Comparison of ENCODE assay signal across 7 mouse cellular contexts in genomic region chr2:28468486-28469225, GRCm38 (mm10). TPM values are rescaled to one million over a fixed set of nuclear protein-coding genes. Genes with fewer than 3 reads are reported as not detected.
DNase-seq lines count a peak whose midpoint lies in the region; ATAC-seq and TF ChIP-seq lines count a peak whose summit lies in the region.

No protein-coding gene starts in this region.

- DNase-seq in lung, postnatal 0 days (ENCODE audit: low spot score): no peak
- DNase-seq in lung, postnatal 36 days: no peak
- no peak for DNase-seq in hindbrain, postnatal 0 days (ENCODE audit: low spot score)
- no peak for DNase-seq in right cerebral cortex, postnatal 4 days
- DNase-seq in urinary bladder, postnatal 14 days (ENCODE audit: low spot score): no peak

- TF ChIP-seq EP300 in lung, postnatal 0 days (IDR thresholded peaks at IDR 0.05): no peak

- 0 out of 2 replicates have a peak, but pooled peaks cover 3% of the 10 kb centered on the region for H3K9me3 ChIP-seq in lung, postnatal 0 days (ENCODE audit: low read length)
- H3K9me3 ChIP-seq in embryonic facial prominence, embryonic 13.5 days: 0 out of 2 replicates have a peak, but pooled peaks cover 3% of the 10 kb centered on the region
- H3K9me3 ChIP-seq in hindbrain, postnatal 0 days (ENCODE audit: low read length): no peaks in the 10 kb centered on the region; the same call in 1 of the 2 replicates
- H3K9me3 ChIP-seq in neural tube, embryonic 13.5 days: peaks cover 10% of the 10 kb centered on the region

- peaks cover 12% of the 10 kb centered on the region; the same call in 1 of the 2 replicates for H3K36me3 ChIP-seq in lung, postnatal 0 days (ENCODE audit: insufficient read depth, low read length)
- H3K36me3 ChIP-seq in embryonic facial prominence, embryonic 13.5 days: peaks cover 43% of the 10 kb centered on the region
- H3K36me3 ChIP-seq in hindbrain, postnatal 0 days (ENCODE audit: insufficient read depth, low read length): peaks cover 20% of the 10 kb centered on the region; the same call in 1 of the 2 replicates
- peaks cover 45% of the 10 kb centered on the region for H3K36me3 ChIP-seq in neural tube, embryonic 13.5 days

- peak overlapping the region; percentile 94 for H3K9ac ChIP-seq in lung, postnatal 0 days (replicated peaks; ENCODE audit: low read depth)
- H3K9ac ChIP-seq in embryonic facial prominence, embryonic 13.5 days: peak overlapping the region; percentile 97
- H3K9ac ChIP-seq in hindbrain, postnatal 0 days (replicated peaks; ENCODE audit: low read length): peak overlapping the region; percentile 83
- H3K9ac ChIP-seq in neural tube, embryonic 13.5 days: peak overlapping the region; percentile 96

- no peak overlapping the region for H3K27ac ChIP-seq in lung, postnatal 0 days (ENCODE audit: low read length)
- H3K27ac ChIP-seq in embryonic facial prominence, embryonic 13.5 days: no peak overlapping the region
- H3K27ac ChIP-seq in hindbrain, postnatal 0 days: peak overlapping the region; percentile 41; the same call in 1 of the 2 replicates
- no peak overlapping the region for H3K27ac ChIP-seq in neural tube, embryonic 13.5 days (replicated peaks)

- H3K4me2 ChIP-seq in lung, postnatal 0 days (replicated peaks; ENCODE audit: low read depth, low read length): peak overlapping the region; percentile 78
- peak overlapping the region; percentile 80 for H3K4me2 ChIP-seq in embryonic facial prominence, embryonic 13.5 days
- peak overlapping the region; percentile 80 for H3K4me2 ChIP-seq in hindbrain, postnatal 0 days (ENCODE audit: low read depth, low read length)
- H3K4me2 ChIP-seq in neural tube, embryonic 13.5 days: peak overlapping the region; percentile 81

- no peak for TF ChIP-seq CTCF in lung, postnatal 0 days (IDR thresholded peaks at IDR 0.05)
- TF ChIP-seq CTCF in hindbrain, postnatal 0 days (IDR thresholded peaks at IDR 0.05; ENCODE audit: low read depth): no peak

- no peaks in the 10 kb centered on the region for H3K27me3 ChIP-seq in lung, postnatal 0 days (replicated peaks; ENCODE audit: insufficient read depth, low read length)
- peaks cover 15% of the 10 kb centered on the region for H3K27me3 ChIP-seq in embryonic facial prominence, embryonic 13.5 days
- no peaks in the 10 kb centered on the region for H3K27me3 ChIP-seq in hindbrain, postnatal 0 days (ENCODE audit: insufficient read depth, low read length)
- peaks cover 10% of the 10 kb centered on the region for H3K27me3 ChIP-seq in neural tube, embryonic 13.5 days

- 53% methylated on average over 18 of the region's 18 CpGs for WGBS in lung, postnatal 0 days
- WGBS in embryonic facial prominence, embryonic 13.5 days: 54% methylated on average over 18 of the region's 18 CpGs
- WGBS in hindbrain, postnatal 0 days: 59% methylated on average over 18 of the region's 18 CpGs
- WGBS in neural tube, embryonic 13.5 days: 58% methylated on average over 18 of the region's 18 CpGs

- peak overlapping the region; percentile 83 for H3K4me3 ChIP-seq in lung, postnatal 0 days (ENCODE audit: low read depth, low read length)
- peak overlapping the region; percentile 95 for H3K4me3 ChIP-seq in embryonic facial prominence, embryonic 13.5 days
- H3K4me3 ChIP-seq in hindbrain, postnatal 0 days (ENCODE audit: low read length): peak overlapping the region; percentile 73
- H3K4me3 ChIP-seq in neural tube, embryonic 13.5 days: peak overlapping the region; percentile 99

- no peak for ATAC-seq in lung, postnatal 0 days
- no peak for ATAC-seq in embryonic facial prominence, embryonic 13.5 days (ENCODE audit: insufficient number of reproducible peaks, insufficient read depth, low FRiP score, low TSS enrichment, low read depth)
- no peak for ATAC-seq in hindbrain, postnatal 0 days
- ATAC-seq in neural tube, embryonic 13.5 days (ENCODE audit: low read depth): no peak

- H3K4me1 ChIP-seq in lung, postnatal 0 days (ENCODE audit: insufficient read depth, low read depth, low read length): peaks cover 5% of the 10 kb centered on the region
- peaks cover 17% of the 10 kb centered on the region for H3K4me1 ChIP-seq in embryonic facial prominence, embryonic 13.5 days
- peaks cover 15% of the 10 kb centered on the region for H3K4me1 ChIP-seq in hindbrain, postnatal 0 days (ENCODE audit: insufficient read depth, low read length)
- peaks cover 26% of the 10 kb centered on the region for H3K4me1 ChIP-seq in neural tube, embryonic 13.5 days (replicated peaks)

RNA-seq across cellular contexts. Expression of gene Mrps2, which starts 0.8 kb away (rescaled TPM):
- 20.8 and 21.8 TPM in 2 replicates for polyA plus RNA-seq in lung, postnatal 0 days (2015; fragmentation: Nextera tagmentation; extraction: Ambion mirVana)
- 57.4 and 61.5 TPM in 2 replicates for polyA plus RNA-seq in embryonic facial prominence, embryonic 13.5 days (2015; fragmentation: Nextera tagmentation; extraction: Ambion mirVana)
- 31.5 and 33.0 TPM in 2 replicates for total RNA-seq in hindbrain, postnatal 0 days (2014; rRNA removed)
- 39.2 and 42.6 TPM in 2 replicates for polyA plus RNA-seq in hindbrain, postnatal 0 days (2015; fragmentation: Nextera tagmentation; extraction: Ambion mirVana)
- polyA plus RNA-seq in neural tube, embryonic 13.5 days (2015; fragmentation: Nextera tagmentation; extraction: Ambion mirVana): 52.7 and 56.2 TPM in 2 replicates

RNA-seq across cellular contexts. Expression of gene 1700007K13Rik, which starts 2.5 kb away (rescaled TPM):
- polyA plus RNA-seq in lung, postnatal 0 days (2015; fragmentation: Nextera tagmentation; extraction: Ambion mirVana): 13.5 and 18.3 TPM in 2 replicates
- polyA plus RNA-seq in embryonic facial prominence, embryonic 13.5 days (2015; fragmentation: Nextera tagmentation; extraction: Ambion mirVana): 0.91 and 1.7 TPM in 2 replicates
- total RNA-seq in hindbrain, postnatal 0 days (2014; rRNA removed): 2.8 and 8.6 TPM in 2 replicates
- 6.1 and 7.1 TPM in 2 replicates for polyA plus RNA-seq in hindbrain, postnatal 0 days (2015; fragmentation: Nextera tagmentation; extraction: Ambion mirVana)
- 2.6 and 2.8 TPM in 2 replicates for polyA plus RNA-seq in neural tube, embryonic 13.5 days (2015; fragmentation: Nextera tagmentation; extraction: Ambion mirVana)

RNA-seq across cellular contexts. Expression of gene Ppp1r26, which starts 22.1 kb away (rescaled TPM):
- polyA plus RNA-seq in lung, postnatal 0 days (2015; fragmentation: Nextera tagmentation; extraction: Ambion mirVana): 1.6 and 2.4 TPM in 2 replicates
- polyA plus RNA-seq in embryonic facial prominence, embryonic 13.5 days (2015; fragmentation: Nextera tagmentation; extraction: Ambion mirVana): 7.5 TPM in 2 replicates
- total RNA-seq in hindbrain, postnatal 0 days (2014; rRNA removed): 58.8 and 78.7 TPM in 2 replicates
- 10.4 and 11.2 TPM in 2 replicates for polyA plus RNA-seq in hindbrain, postnatal 0 days (2015; fragmentation: Nextera tagmentation; extraction: Ambion mirVana)
- 10.3 and 11.1 TPM in 2 replicates for polyA plus RNA-seq in neural tube, embryonic 13.5 days (2015; fragmentation: Nextera tagmentation; extraction: Ambion mirVana)

RNA-seq across cellular contexts. Expression of gene Gbgt1, which starts 28.0 kb away (rescaled TPM):
- polyA plus RNA-seq in lung, postnatal 0 days (2015; fragmentation: Nextera tagmentation; extraction: Ambion mirVana): 1.2 and 1.4 TPM in 2 replicates
- polyA plus RNA-seq in embryonic facial prominence, embryonic 13.5 days (2015; fragmentation: Nextera tagmentation; extraction: Ambion mirVana): 0.35 and 0.58 TPM in 2 replicates
- total RNA-seq in hindbrain, postnatal 0 days (2014; rRNA removed): 3.7 and 8.2 TPM in 2 replicates
- polyA plus RNA-seq in hindbrain, postnatal 0 days (2015; fragmentation: Nextera tagmentation; extraction: Ambion mirVana): 1.5 and 1.7 TPM in 2 replicates
- 1.6 and 1.7 TPM in 2 replicates for polyA plus RNA-seq in neural tube, embryonic 13.5 days (2015; fragmentation: Nextera tagmentation; extraction: Ambion mirVana)

RNA-seq across cellular contexts. Expression of gene Gm10134, which starts 37.2 kb away (rescaled TPM):
- 5.8 and 6.1 TPM in 2 replicates for polyA plus RNA-seq in lung, postnatal 0 days (2015; fragmentation: Nextera tagmentation; extraction: Ambion mirVana)
- polyA plus RNA-seq in embryonic facial prominence, embryonic 13.5 days (2015; fragmentation: Nextera tagmentation; extraction: Ambion mirVana): 1.4 TPM in 1 of 2 replicates, not detected in the other
- not detected in 2 replicates for total RNA-seq in hindbrain, postnatal 0 days (2014; rRNA removed)
- 4.0 and 4.8 TPM in 2 replicates for polyA plus RNA-seq in hindbrain, postnatal 0 days (2015; fragmentation: Nextera tagmentation; extraction: Ambion mirVana)
- polyA plus RNA-seq in neural tube, embryonic 13.5 days (2015; fragmentation: Nextera tagmentation; extraction: Ambion mirVana): 2.6 and 4.0 TPM in 2 replicates
